Mouse (Mus musculus): Measurements from ENCODE around the gene Gm4884.
"Not testable (repeated sequence)": the region's sequence is repeated elsewhere in the genome, so short reads cannot be mapped to it uniquely, and the experiment has no call there.

The Gm4884 gene

DNA sequence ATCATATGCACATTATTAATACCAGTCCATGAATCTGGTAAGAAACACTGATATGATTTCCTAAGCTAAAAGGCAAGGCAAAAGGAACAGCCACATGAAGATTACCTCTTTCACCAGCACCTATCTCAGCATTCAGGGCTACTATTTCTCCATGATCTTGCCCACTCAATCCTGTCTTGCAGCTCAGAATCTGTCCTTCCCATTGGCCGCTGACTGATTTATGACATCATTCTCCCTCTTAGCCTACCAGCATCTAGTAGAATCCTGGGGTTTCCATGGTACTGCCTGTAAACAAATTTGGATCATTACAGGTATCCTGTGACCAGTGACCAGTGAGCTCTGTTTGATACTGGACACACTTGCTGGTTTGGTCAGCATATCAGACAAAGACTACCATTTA, at the start of gene Gm4884:
TSS of gene Gm4884 (plus strand) at position 301 of the 400 bp plus-strand sequence.
- not testable (repeated sequence) for DNase-seq (ENCODE audit: low spot score)

DNA sequence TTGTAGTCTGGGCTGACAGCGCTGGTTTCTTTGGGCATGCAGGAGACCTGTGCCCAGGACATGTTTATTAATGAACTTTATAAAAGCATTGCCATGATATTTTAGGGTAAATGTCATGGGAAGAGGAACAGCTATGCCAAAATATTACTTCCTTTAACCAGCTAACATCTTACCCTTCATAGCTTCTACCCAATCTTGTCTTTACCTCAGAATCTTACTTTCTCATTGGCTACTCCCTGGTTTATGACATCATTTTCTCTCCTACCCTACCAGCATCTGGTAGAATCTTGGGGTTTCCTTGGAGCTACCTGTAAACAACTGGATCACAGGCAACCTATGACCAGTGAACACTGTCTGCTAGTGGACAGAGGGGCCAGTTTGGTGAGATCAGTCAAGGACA, 45.3 kb upstream of the Gm4884 start, which contains the start of gene 4930433I11Rik:
TSS of gene 4930433I11Rik (plus strand) at position 301 of the 400 bp plus-strand sequence.
- no peak for DNase-seq (ENCODE audit: low spot score)

DNA sequence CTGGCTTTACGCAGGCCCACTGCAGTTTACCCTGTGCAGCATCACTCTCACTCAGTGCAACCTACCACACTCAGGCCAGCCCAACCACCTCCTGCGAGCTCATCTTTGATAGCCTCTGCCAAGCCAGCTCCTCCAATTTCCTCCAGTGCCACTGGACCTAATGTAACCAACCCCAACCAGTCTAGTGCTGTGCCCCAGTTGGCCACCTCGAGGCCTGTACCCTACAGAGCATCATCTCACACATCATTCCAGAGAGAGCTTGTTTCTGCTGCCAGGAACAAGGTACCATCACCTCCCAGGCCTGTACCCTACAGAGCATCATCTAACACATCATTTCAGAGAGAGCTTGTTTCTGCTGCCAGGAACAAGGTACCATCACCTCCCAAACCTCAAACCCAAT, 11.5 kb downstream of the Gm4884 start:
- DNase-seq (ENCODE audit: low spot score) = not testable (repeated sequence)
